Mouse (Mus musculus): ENCODE data around the gene Ugt1a6a. TPM values are rescaled to one million over a fixed set of nuclear protein-coding genes. Genes with fewer than 3 reads are reported as not detected.

Gene Ugt1a6a
- polyA plus RNA-seq, 1 experiment from 2014 or later = 4.4 TPM

- 83% methylated on average over 10 of the region's 10 CpGs for WGBS
- Histone ChIP-seq H3K9me3 (peaks cover 12% of the 10 kb centered on the region), H3K27ac (replicated peaks) (no peak overlapping the region), H3K36me3 (peaks cover 56% of the 10 kb centered on the region), H3K4me3 (no peak overlapping the region), H3K4me2 (replicated peaks) (no peak overlapping the region), H3K27me3 (no peaks in the 10 kb centered on the region), H3K9ac (replicated peaks) (no peak overlapping the region), H3K4me1 (no peaks in the 10 kb centered on the region)
- no peak for ATAC-seq (replicated peaks)
Measured at GRCm38 (mm10) chr1:88260604-88261377, 126.2 kb downstream of the Ugt1a6a start.

DNA sequence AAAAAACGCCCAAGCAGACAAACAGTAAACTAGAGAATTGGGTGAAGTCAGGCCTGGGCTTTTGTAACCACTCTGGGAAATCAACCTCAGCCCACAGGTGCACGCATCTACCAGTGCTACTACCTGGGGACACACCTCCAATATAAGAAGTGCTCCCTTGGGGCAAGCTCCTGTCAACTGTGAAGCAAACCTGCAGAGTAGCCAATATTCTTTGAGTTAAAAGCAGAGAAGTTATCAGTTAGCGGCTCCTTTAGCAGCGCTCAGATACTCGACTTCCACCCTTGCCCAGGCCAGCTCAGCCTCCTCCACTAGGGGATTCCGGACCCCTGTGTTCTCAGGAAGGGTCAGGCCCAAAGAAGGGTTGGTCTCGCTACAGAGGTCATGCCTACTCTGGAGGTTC, 127.1 kb downstream of the Ugt1a6a start:
- no peak overlapping the region for H3K4me2 ChIP-seq (replicated peaks)
- WGBS = 90% methylated on average over 7 of the region's 7 CpGs
- ATAC-seq (replicated peaks) = no peak

DNA sequence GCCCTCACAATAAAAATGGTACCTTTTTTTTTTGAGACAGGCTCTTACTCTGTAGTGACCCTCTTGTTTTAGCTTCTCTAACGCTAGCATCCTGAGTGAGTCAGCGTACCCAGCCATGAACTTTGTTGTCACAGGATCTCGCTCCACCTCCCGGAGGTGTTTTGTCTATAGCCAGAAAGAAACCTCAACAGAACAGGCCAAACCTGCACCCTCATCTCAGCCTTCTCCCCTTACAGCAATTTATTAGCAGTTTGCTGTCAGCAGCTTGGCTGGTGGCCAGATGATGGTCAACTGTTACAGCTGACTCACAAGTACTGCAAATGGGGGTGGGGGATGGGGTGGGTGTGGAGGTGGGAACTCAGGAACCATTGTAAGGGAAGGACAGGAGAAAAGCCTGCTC, 127.6 kb downstream of the Ugt1a6a start:
- Histone ChIP-seq H3K9ac (replicated peaks) (no peak overlapping the region), H3K4me2 (replicated peaks) (no peak overlapping the region), H3K4me1 (no peaks in the 10 kb centered on the region), H3K9me3 (0 out of 2 replicates have a peak, but pooled peaks cover 5% of the 10 kb centered on the region), H3K4me3 (no peak overlapping the region), H3K36me3 (peaks cover 71% of the 10 kb centered on the region), H3K27me3 (no peaks in the 10 kb centered on the region), H3K27ac (replicated peaks) (no peak overlapping the region)
- no peak for ATAC-seq (replicated peaks)
- WGBS = 85% methylated on average over 4 of the region's 4 CpGs

More for the DNA sequence above, 127.1 kb downstream of the Ugt1a6a start:
- Histone ChIP-seq H3K36me3 (peaks cover 65% of the 10 kb centered on the region), H3K9ac (replicated peaks) (no peak overlapping the region), H3K4me1 (no peaks in the 10 kb centered on the region), H3K9me3 (0 out of 2 replicates have a peak, but pooled peaks cover 5% of the 10 kb centered on the region), H3K27me3 (no peaks in the 10 kb centered on the region), H3K27ac (replicated peaks) (no peak overlapping the region), H3K4me3 (no peak overlapping the region)

DNA sequence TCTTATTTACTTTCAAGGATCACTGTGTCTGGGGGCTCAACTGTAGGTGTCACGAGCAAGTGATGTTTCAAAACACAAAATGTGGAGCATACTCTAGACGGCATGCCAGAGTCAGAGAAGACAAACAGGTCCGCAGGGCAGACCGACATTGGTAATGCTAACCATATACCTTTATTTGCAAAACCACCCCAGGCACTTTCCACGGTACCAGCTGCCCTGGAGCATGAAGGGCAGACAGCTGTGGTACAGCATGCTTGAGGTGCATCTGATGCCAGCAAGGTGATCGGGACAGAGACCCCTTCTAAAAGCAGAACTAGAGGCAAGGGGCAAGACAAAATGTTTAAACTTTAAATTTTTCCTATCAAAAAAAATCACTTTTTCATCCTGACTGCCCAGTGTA, 128.4 kb downstream of the Ugt1a6a start:
- Histone ChIP-seq H3K27me3 (no peaks in the 10 kb centered on the region), H3K4me2 (replicated peaks) (no peak overlapping the region), H3K27ac (replicated peaks) (no peak overlapping the region), H3K4me3 (no peak overlapping the region), H3K36me3 (peaks cover 78% of the 10 kb centered on the region), H3K4me1 (no peaks in the 10 kb centered on the region), H3K9me3 (no peaks in the 10 kb centered on the region), H3K9ac (replicated peaks) (no peak overlapping the region)
- no peak for ATAC-seq (replicated peaks)
- 75% methylated on average over 6 of the region's 6 CpGs for WGBS

DNA sequence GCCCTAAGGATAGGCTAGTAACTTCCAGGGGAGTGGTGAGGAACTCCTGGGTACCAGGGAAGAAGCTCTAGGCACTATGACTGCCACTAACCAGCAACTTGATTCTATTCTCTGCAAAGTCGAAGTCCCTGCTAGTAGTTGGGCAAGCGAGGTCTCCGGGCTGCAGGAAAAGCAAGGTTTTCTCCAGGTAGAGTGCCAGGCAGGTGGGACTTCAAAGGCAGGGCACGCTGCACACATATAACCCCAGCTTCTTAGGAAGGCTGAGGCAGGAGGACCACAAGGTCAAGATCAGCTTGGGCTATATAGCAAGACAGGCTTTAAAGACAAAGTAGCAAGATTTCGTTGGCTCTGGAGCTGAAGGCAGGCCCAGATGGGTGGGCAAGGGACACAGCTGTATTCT, 129.2 kb downstream of the Ugt1a6a start:
- Histone ChIP-seq H3K4me1 (no peaks in the 10 kb centered on the region), H3K9me3 (no peaks in the 10 kb centered on the region), H3K27ac (replicated peaks) (no peak overlapping the region), H3K27me3 (no peaks in the 10 kb centered on the region), H3K4me3 (no peak overlapping the region), H3K4me2 (replicated peaks) (no peak overlapping the region), H3K9ac (replicated peaks) (no peak overlapping the region), H3K36me3 (peaks cover 86% of the 10 kb centered on the region)
- no peak for ATAC-seq (replicated peaks)
- 91% methylated on average over 5 of the region's 5 CpGs for WGBS

DNA sequence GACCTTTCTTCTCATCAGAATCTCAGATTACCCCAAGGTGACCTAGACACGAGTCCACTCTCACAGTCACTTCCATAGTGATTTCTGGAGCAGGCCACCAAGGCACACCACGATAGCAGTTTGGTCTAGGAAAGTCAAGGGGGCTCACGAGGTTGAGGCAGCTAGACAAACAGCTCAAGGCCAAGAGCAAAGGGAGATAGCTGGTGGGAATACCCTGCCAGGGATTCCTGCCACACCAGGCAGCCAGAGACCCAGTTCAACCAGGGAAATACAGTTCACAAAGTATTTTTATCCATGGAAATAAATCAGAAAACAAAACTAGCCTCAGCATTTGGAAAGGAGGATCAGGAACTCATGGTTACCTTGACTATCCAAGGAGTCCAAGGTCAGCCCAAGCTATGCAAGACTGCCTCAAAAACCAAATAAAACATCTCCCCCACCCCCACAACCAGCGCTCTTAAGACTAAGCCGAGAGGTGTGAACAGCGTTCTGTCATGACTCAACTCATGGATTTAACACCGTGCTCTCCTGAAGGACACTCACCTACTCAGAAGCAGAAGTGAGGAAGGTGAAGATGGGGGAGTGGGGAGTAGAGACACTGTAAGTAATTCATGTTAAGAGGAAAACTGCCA, 129.7 kb downstream of the Ugt1a6a start:
- Histone ChIP-seq H3K27me3 (no peaks in the 10 kb centered on the region), H3K4me1 (no peaks in the 10 kb centered on the region), H3K4me2 (replicated peaks) (no peak overlapping the region), H3K9ac (replicated peaks) (no peak overlapping the region), H3K9me3 (no peaks in the 10 kb centered on the region), H3K4me3 (no peak overlapping the region), H3K36me3 (peaks cover 92% of the 10 kb centered on the region), H3K27ac (replicated peaks) (no peak overlapping the region)
- 92% methylated on average over 7 of the region's 7 CpGs for WGBS
- ATAC-seq (replicated peaks) = no peak

GRCm38 (mm10) chr1:88264869-88265240, 130.2 kb downstream of the Ugt1a6a start:
- no peaks in the 10 kb centered on the region for H3K9me3 ChIP-seq

GRCm38 (mm10) chr1:88266123-88266522, 131.5 kb downstream of the Ugt1a6a start:
- Histone ChIP-seq H3K4me1 (no peaks in the 10 kb centered on the region), H3K27ac (replicated peaks) (no peak overlapping the region), H3K36me3 (peaks cover 88% of the 10 kb centered on the region), H3K9me3 (no peaks in the 10 kb centered on the region), H3K4me2 (replicated peaks) (no peak overlapping the region), H3K4me3 (no peak overlapping the region), H3K27me3 (no peaks in the 10 kb centered on the region), H3K9ac (replicated peaks) (no peak overlapping the region)
- ATAC-seq (replicated peaks) = no peak
- WGBS = 90% methylated on average over 13 of the region's 13 CpGs

More at GRCm38 (mm10) chr1:88264869-88265240, 130.2 kb downstream of the Ugt1a6a start:
- Histone ChIP-seq H3K27ac (replicated peaks) (no peak overlapping the region), H3K4me2 (replicated peaks) (no peak overlapping the region), H3K27me3 (no peaks in the 10 kb centered on the region), H3K9ac (replicated peaks) (no peak overlapping the region), H3K4me3 (no peak overlapping the region), H3K36me3 (peaks cover 93% of the 10 kb centered on the region), H3K4me1 (no peaks in the 10 kb centered on the region)
- WGBS = 78% methylated on average over 4 of the region's 4 CpGs
- ATAC-seq (replicated peaks) = no peak

GRCm38 (mm10) chr1:88267489-88267888, 132.9 kb downstream of the Ugt1a6a start:
- WGBS = 94% methylated on average over 6 of the region's 6 CpGs
- ATAC-seq (replicated peaks) = no peak

GRCm38 (mm10) chr1:88268070-88268469, 133.5 kb downstream of the Ugt1a6a start:
- H3K27me3 ChIP-seq = no peaks in the 10 kb centered on the region
- no peaks in the 10 kb centered on the region for H3K4me1 ChIP-seq
- peaks cover 80% of the 10 kb centered on the region for H3K36me3 ChIP-seq
- no peak overlapping the region for H3K4me2 ChIP-seq (replicated peaks)
- no peak overlapping the region for H3K9ac ChIP-seq (replicated peaks)
- no peaks in the 10 kb centered on the region for H3K9me3 ChIP-seq
- no peak overlapping the region for H3K27ac ChIP-seq (replicated peaks)
- 89% methylated on average over 6 of the region's 6 CpGs for WGBS
- no peak for ATAC-seq (replicated peaks)
- H3K4me3 ChIP-seq = no peak overlapping the region

More at GRCm38 (mm10) chr1:88267489-88267888, 132.9 kb downstream of the Ugt1a6a start:
- H3K4me3 ChIP-seq = no peak overlapping the region
- peaks cover 81% of the 10 kb centered on the region for H3K36me3 ChIP-seq
- no peaks in the 10 kb centered on the region for H3K9me3 ChIP-seq
- H3K9ac ChIP-seq (replicated peaks) = no peak overlapping the region
- H3K27ac ChIP-seq (replicated peaks) = no peak overlapping the region
- H3K27me3 ChIP-seq = no peaks in the 10 kb centered on the region
- no peak overlapping the region for H3K4me2 ChIP-seq (replicated peaks)
- no peaks in the 10 kb centered on the region for H3K4me1 ChIP-seq

All from forebrain, embryonic 15.5 days (tissue).